Mouse (Mus musculus): Measurements from ENCODE around the gene Otud5. TPM values are rescaled to one million over a fixed set of nuclear protein-coding genes. Genes with fewer than 3 reads are reported as not detected.

Gene Otud5
- polyA plus RNA-seq, 1 experiment from 2014 or later, result 36.8 TPM

GRCm38 (mm10) chrX:7859191-7859753 lies 18.1 kb downstream of the Otud5 start:
- 80% methylated on average over 3 of the region's 3 CpGs for WGBS
- TF ChIP-seq CTCF (IDR thresholded peaks at IDR 0.05; ENCODE audit: low read depth), result no peak
- Histone ChIP-seq H3K4me3 (replicated peaks; ENCODE audit: low read depth, low read length) (no peak overlapping the region), H3K4me1 (replicated peaks; ENCODE audit: insufficient read depth, low read length) (no peaks in the 10 kb centered on the region), H3K9ac (ENCODE audit: low read depth, low read length) (no peak overlapping the region), H3K4me2 (ENCODE audit: low read length) (no peak overlapping the region), H3K27me3 (ENCODE audit: insufficient read depth, low read length) (no peaks in the 10 kb centered on the region), H3K9me3 (replicated peaks; ENCODE audit: low read length) (no peaks in the 10 kb centered on the region), H3K36me3 (ENCODE audit: insufficient read depth, low read length) (no peaks in the 10 kb centered on the region), H3K27ac (no peak overlapping the region)
- ATAC-seq (replicated peaks; ENCODE audit: low FRiP score, low read depth) (no peak), DNase-seq (ENCODE audit: low spot score) (no peak)

- no peaks in the 10 kb centered on the region for H3K36me3 ChIP-seq (ENCODE audit: insufficient read depth, low read length)
- ATAC-seq (replicated peaks; ENCODE audit: low FRiP score, low read depth) (no peak), DNase-seq (ENCODE audit: low spot score) (no peak)
- no peak for TF ChIP-seq CTCF (IDR thresholded peaks at IDR 0.05; ENCODE audit: low read depth)
- 81% methylated on average over 1 of the region's 1 CpGs for WGBS
- no peak overlapping the region for H3K27ac ChIP-seq
- no peak overlapping the region for H3K9ac ChIP-seq (ENCODE audit: low read depth, low read length)
- H3K4me2 ChIP-seq (ENCODE audit: low read length), result no peak overlapping the region
- no peaks in the 10 kb centered on the region for H3K27me3 ChIP-seq (ENCODE audit: insufficient read depth, low read length)
- no peak overlapping the region for H3K4me3 ChIP-seq (replicated peaks; ENCODE audit: low read depth, low read length)
- no peaks in the 10 kb centered on the region for H3K9me3 ChIP-seq (replicated peaks; ENCODE audit: low read length)
- no peaks in the 10 kb centered on the region for H3K4me1 ChIP-seq (replicated peaks; ENCODE audit: insufficient read depth, low read length)
Observed at GRCm38 (mm10) chrX:7863181-7863580, 22.0 kb downstream of the Otud5 start.

- Histone ChIP-seq H3K27me3 (ENCODE audit: insufficient read depth, low read length) (no peaks in the 10 kb centered on the region), H3K27ac (no peak overlapping the region), H3K9me3 (replicated peaks; ENCODE audit: low read length) (no peaks in the 10 kb centered on the region), H3K36me3 (ENCODE audit: insufficient read depth, low read length) (no peaks in the 10 kb centered on the region), H3K4me3 (replicated peaks; ENCODE audit: low read depth, low read length) (no peak overlapping the region), H3K9ac (ENCODE audit: low read depth, low read length) (no peak overlapping the region), H3K4me1 (replicated peaks; ENCODE audit: insufficient read depth, low read length) (no peaks in the 10 kb centered on the region), H3K4me2 (ENCODE audit: low read length) (no peak overlapping the region)
- no peak for TF ChIP-seq CTCF (IDR thresholded peaks at IDR 0.05; ENCODE audit: low read depth)
- DNase-seq (ENCODE audit: low spot score) (no peak), ATAC-seq (replicated peaks; ENCODE audit: low FRiP score, low read depth) (no peak)
- WGBS, result 83% methylated on average over 3 of the region's 3 CpGs
Observed at GRCm38 (mm10) chrX:7864551-7864950, 23.4 kb downstream of the Otud5 start.

- H3K27ac ChIP-seq, result no peak overlapping the region
- 69% methylated on average over 2 of the region's 2 CpGs for WGBS
- ATAC-seq (replicated peaks; ENCODE audit: low FRiP score, low read depth) (no peak), DNase-seq (ENCODE audit: low spot score) (no peak)
- no peak for TF ChIP-seq CTCF (IDR thresholded peaks at IDR 0.05; ENCODE audit: low read depth)
- H3K4me3 ChIP-seq (replicated peaks; ENCODE audit: low read depth, low read length), result no peak overlapping the region
- no peaks in the 10 kb centered on the region for H3K4me1 ChIP-seq (replicated peaks; ENCODE audit: insufficient read depth, low read length)
- H3K9ac ChIP-seq (ENCODE audit: low read depth, low read length), result no peak overlapping the region
- H3K9me3 ChIP-seq (replicated peaks; ENCODE audit: low read length), result no peaks in the 10 kb centered on the region
- no peaks in the 10 kb centered on the region for H3K27me3 ChIP-seq (ENCODE audit: insufficient read depth, low read length)
- H3K4me2 ChIP-seq (ENCODE audit: low read length), result no peak overlapping the region
- no peaks in the 10 kb centered on the region for H3K36me3 ChIP-seq (ENCODE audit: insufficient read depth, low read length)
Observed at GRCm38 (mm10) chrX:7865343-7865742, 24.2 kb downstream of the Otud5 start.

- DNase-seq (ENCODE audit: low spot score) (no peak), ATAC-seq (replicated peaks; ENCODE audit: low FRiP score, low read depth) (no peak)
- WGBS, result 71% methylated on average over 2 of the region's 2 CpGs
- H3K4me3 ChIP-seq (replicated peaks; ENCODE audit: low read depth, low read length), result no peak overlapping the region
- H3K9ac ChIP-seq (ENCODE audit: low read depth, low read length), result no peak overlapping the region
- H3K9me3 ChIP-seq (replicated peaks; ENCODE audit: low read length), result no peaks in the 10 kb centered on the region
- no peak overlapping the region for H3K27ac ChIP-seq
- no peaks in the 10 kb centered on the region for H3K4me1 ChIP-seq (replicated peaks; ENCODE audit: insufficient read depth, low read length)
- H3K4me2 ChIP-seq (ENCODE audit: low read length), result no peak overlapping the region
- no peaks in the 10 kb centered on the region for H3K27me3 ChIP-seq (ENCODE audit: insufficient read depth, low read length)
- TF ChIP-seq CTCF (IDR thresholded peaks at IDR 0.05; ENCODE audit: low read depth), result no peak
- H3K36me3 ChIP-seq (ENCODE audit: insufficient read depth, low read length), result no peaks in the 10 kb centered on the region
Observed at GRCm38 (mm10) chrX:7865786-7866185, 24.6 kb downstream of the Otud5 start.

- no peak overlapping the region for H3K4me2 ChIP-seq (ENCODE audit: low read length)
- ATAC-seq (replicated peaks; ENCODE audit: low FRiP score, low read depth), result no peak
- DNase-seq (ENCODE audit: low spot score), result no peak
- no peaks in the 10 kb centered on the region for H3K9me3 ChIP-seq (replicated peaks; ENCODE audit: low read length)
- no peaks in the 10 kb centered on the region for H3K4me1 ChIP-seq (replicated peaks; ENCODE audit: insufficient read depth, low read length)
- WGBS, result 89% methylated on average over 1 of the region's 1 CpGs
- no peak overlapping the region for H3K9ac ChIP-seq (ENCODE audit: low read depth, low read length)
- H3K27ac ChIP-seq, result no peak overlapping the region
- no peak overlapping the region for H3K4me3 ChIP-seq (replicated peaks; ENCODE audit: low read depth, low read length)
- TF ChIP-seq CTCF (IDR thresholded peaks at IDR 0.05; ENCODE audit: low read depth), result no peak
- no peaks in the 10 kb centered on the region for H3K27me3 ChIP-seq (ENCODE audit: insufficient read depth, low read length)
- H3K36me3 ChIP-seq (ENCODE audit: insufficient read depth, low read length), result no peaks in the 10 kb centered on the region
Observed at GRCm38 (mm10) chrX:7867141-7867540, 26.0 kb downstream of the Otud5 start.

- WGBS, result 61% methylated on average over 2 of the region's 2 CpGs
- no peaks in the 10 kb centered on the region for H3K27me3 ChIP-seq (ENCODE audit: insufficient read depth, low read length)
- no peak for ATAC-seq (replicated peaks; ENCODE audit: low FRiP score, low read depth)
- no peak for DNase-seq (ENCODE audit: low spot score)
- no peak overlapping the region for H3K4me3 ChIP-seq (replicated peaks; ENCODE audit: low read depth, low read length)
- no peaks in the 10 kb centered on the region for H3K9me3 ChIP-seq (replicated peaks; ENCODE audit: low read length)
- H3K4me1 ChIP-seq (replicated peaks; ENCODE audit: insufficient read depth, low read length), result no peaks in the 10 kb centered on the region
- H3K9ac ChIP-seq (ENCODE audit: low read depth, low read length), result no peak overlapping the region
- H3K4me2 ChIP-seq (ENCODE audit: low read length), result no peak overlapping the region
- H3K27ac ChIP-seq, result no peak overlapping the region
- H3K36me3 ChIP-seq (ENCODE audit: insufficient read depth, low read length), result no peaks in the 10 kb centered on the region
- TF ChIP-seq CTCF (IDR thresholded peaks at IDR 0.05; ENCODE audit: low read depth), result no peak
Observed at GRCm38 (mm10) chrX:7868506-7868905, 27.3 kb downstream of the Otud5 start.

Data from kidney, postnatal 0 days (tissue).